Mouse (Mus musculus): ENCODE results near the gene Runx2.

DNA sequence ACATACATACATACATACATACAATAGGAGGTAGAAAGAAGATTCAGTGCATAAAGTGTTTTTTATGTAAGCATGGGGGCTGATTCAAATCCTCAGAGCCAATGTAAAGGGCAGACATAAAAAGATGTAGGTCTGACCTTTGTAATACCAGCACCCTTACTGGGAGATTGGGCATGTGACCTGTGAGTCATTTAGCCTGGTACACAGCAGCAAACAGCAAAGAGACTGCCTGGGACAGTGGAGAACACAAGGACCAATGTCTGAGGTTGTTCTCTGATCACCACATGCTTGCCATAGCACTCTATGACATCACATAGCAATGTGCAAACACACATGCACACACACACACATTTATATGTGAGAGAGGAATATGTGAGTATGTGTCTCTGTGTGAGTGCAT lies 86.9 kb downstream of the Runx2 start:
- TF ChIP-seq CTCF (IDR thresholded peaks at IDR 0.05; ENCODE audit: insufficient read depth, low read depth, low read length) (no peak), POLR2A (IDR thresholded peaks at IDR 0.05; ENCODE audit: insufficient read depth, low read depth, low read length) (no peak)

All from olfactory bulb, adult 2 months (tissue).